Mouse (Mus musculus): ENCODE data around the gene Slc5a12. TPM values are rescaled to one million over a fixed set of nuclear protein-coding genes. Genes with fewer than 3 reads are reported as not detected.

Slc5a12 gene
- not detected for polyA plus RNA-seq (2017; shearing (Covaris generic))

- ATAC-seq, result no peak
These were observed at the start of gene Slc5a12 for GRCm38 (mm10) chr2:110596932-110597331. Slc5a12 (plus strand) TSS chr2:110597298.

- ATAC-seq, result no peak
These were observed 41.0 kb upstream of the Slc5a12 start for GRCm38 (mm10) chr2:110556098-110556497.

- ATAC-seq, result no peak
These were observed 34.5 kb upstream of the Slc5a12 start for GRCm38 (mm10) chr2:110562621-110563020.

GRCm38 (mm10) chr2:110564673-110565627 is 32.1 kb upstream of the Slc5a12 start:
- no peak for ATAC-seq

GRCm38 (mm10) chr2:110586692-110587091 is 10.4 kb upstream of the Slc5a12 start:
- ATAC-seq, result no peak

- ATAC-seq, result no peak
These were observed 7.1 kb upstream of the Slc5a12 start for GRCm38 (mm10) chr2:110590007-110590406.

GRCm38 (mm10) chr2:110592276-110592675 is 4.8 kb upstream of the Slc5a12 start:
- ATAC-seq, result no peak

- no peak for ATAC-seq
These were observed 47.3 kb downstream of the Slc5a12 start for GRCm38 (mm10) chr2:110644358-110644757.

- no peak for ATAC-seq
These were observed 47.7 kb downstream of the Slc5a12 start for GRCm38 (mm10) chr2:110644846-110645245.

GRCm38 (mm10) chr2:110663329-110663728 is 66.2 kb downstream of the Slc5a12 start:
- ATAC-seq, result no peak

- no peak for ATAC-seq
These were observed 74.0 kb downstream of the Slc5a12 start for GRCm38 (mm10) chr2:110671071-110671624.

Other genes with a start within 250 kb of the Slc5a12 start
- not detected for gene Fibin, start 234.1 kb upstream of the Slc5a12 start, polyA plus RNA-seq (2017; shearing (Covaris generic))
- not detected for gene Muc15, start 124.0 kb downstream of the Slc5a12 start, polyA plus RNA-seq (2017; shearing (Covaris generic))